Mouse (Mus musculus) kidney, adult 8-10 months (tissue): Measurements from ENCODE around the gene Slc29a4.

Experiments
- DNase-seq, 2 experiments: peaks; one replicate each; pipeline ENCODE4 v3.0.0; 2022

The Slc29a4 gene

DNA sequence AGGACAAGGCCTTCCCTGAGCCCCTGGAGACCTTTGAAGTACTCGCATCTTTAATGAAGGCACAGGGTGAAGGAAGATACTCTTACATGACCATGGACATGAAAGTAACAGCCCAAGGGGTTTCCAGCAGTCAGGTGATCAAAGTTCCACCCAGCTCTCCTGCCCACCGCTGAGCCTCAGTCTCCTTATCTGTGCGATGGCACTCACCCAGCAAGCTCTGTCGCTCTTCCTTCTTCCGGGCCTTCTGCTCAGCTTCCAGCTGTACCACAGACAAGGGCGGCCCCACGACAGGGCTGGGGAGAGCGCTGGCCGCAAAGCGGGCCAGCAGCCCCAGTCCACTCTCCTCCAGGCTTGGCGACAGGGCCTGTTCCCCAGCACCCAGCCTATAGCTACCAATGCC lies 57.9 kb downstream of the Slc29a4 start:
- DNase-seq, result no peak

DNA sequence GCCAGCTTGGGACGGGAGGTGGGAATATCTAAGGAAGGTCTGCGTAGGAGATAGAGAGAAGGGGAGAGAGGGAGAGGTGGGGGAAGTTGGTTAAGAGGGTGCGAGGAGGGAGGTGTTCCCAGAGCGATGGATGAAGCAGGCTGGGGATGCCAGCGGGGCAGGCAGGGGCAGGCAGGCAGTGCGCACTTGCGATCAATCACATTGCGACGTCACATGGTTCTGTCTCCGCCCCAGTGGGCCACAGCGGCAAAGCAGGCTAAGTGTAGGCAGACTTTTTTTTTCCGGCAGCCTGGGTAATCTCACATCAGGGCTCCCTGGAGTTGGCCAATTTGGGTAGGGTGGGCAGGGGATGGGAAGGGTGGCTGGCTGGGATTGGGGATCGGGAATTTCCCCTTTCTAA lies 59.9 kb downstream of the Slc29a4 start:
- no peak for DNase-seq

DNA sequence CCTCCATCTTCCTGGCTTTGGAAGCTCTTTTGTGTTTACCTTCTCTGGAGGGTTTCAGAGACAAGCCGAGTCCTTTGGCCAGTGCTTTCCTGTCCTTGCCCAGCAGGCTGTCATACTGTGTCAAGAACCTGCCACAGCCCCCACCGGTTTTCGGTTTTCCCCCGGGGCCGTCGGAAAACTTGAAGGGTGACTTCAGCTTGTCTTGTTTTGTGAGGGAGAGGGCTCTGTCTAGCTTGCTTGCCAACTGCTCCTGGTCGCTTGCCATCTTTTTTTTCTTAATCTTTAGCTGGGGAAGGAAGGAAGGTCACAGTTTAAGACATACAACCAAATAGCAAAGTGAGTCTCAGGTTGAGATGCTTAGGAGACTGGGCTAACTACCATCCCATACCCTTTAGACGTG lies 67.5 kb downstream of the Slc29a4 start:
- DNase-seq, result no peak

DNA sequence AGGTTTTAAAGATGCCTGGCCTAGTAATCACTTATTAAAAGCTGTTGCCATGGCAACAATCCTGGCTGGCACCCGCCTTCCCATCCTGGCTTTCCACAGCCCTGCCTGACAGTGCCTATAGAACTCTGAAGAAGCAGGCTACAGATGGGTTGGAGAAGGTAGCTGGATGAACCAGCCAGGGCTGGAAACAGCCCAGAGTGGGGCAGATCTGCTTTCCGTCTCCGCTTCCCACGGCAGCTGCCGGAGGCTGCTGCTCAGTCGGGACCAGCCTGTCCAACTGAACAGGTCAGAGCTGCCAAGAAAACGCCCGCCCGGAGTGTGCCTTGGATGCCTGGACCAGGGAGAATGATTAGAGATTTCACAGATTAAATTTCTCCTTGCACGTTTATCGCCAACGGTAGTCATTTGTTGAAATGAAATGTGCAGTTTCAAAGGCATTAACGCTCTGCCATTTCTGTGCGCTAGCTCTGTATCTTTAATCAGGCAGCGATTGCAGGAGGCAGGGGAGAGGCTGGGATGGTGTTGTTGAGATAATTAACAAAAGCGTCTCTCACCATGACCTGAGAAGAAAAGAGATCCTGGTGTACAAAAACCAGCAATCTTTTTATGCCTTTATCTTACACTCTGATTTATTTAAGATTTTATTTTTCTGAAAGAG lies 69.1 kb downstream of the Slc29a4 start:
- DNase-seq, result no peak

DNA sequence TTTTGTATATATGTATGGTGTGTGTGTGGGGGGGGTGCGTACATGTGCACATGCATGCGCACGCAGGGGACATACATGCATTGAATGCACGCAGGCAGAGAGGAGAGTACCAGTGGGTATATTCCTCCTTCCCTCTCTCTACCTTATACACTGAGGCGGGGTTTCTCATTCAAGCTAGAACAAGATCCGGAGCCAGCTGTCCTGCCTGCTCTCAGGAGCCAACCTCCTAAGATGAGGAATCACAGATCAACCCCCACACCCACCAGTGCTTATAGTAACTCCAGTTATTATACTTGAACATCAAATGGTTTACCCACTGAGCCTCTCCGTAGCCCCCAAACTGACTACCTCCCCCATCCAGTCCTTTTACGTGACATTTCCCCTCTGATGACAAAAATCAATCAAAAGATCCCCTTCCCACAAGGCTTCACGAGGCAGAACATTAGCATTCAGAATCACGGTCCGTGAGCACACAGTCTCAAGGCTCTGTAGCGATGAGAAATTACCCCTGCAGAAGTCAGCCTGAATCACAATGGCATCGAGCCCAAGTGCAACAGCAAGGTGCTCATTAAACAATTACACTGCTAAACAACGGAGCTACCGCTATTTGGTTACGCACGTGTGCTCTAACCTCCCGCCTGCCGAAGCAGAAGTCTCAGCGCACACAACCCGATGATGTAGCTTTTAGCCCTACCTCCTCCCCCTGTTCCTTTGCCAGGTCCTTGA lies 69.9 kb downstream of the Slc29a4 start:
- no peak for DNase-seq

DNA sequence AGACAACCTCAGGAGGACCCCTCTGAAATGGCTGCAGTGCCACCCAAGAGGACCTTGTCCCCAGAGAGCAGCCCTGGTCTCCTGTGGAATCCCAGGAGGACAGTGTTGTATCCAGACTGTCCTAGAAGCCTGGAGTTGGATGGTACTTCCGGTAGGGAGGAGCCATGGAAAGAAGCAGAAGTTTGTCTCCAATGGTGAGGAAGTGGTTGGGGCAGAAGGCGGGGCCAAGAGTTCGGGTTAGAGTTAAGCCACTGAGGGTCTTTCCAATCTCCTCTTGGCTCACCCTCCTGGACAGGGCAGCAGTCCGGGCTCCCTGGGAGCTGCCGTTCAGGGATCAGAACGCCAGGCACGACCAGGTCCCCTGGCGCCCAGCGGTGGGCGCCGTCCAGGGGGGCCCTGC lies 72.0 kb downstream of the Slc29a4 start:
- no peak for DNase-seq

DNA sequence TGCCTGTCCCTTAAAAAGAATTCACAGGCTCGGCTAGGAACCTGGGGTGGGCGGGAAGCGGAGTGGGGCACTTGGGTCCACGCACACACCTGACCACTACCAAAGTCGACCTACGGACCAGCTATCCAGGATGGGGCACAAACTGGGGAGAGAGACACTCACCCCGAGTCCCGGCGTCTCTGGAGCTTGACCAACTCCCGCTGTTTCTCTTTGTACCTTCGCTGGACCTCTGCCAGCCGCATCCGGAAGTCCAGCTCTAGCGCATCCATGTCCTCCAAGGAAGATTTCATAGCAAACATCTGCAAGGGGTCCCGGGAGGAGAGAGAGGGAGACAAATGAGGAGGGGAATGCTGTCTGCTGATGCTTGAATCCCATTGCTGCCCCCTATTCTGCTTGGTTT lies 72.6 kb downstream of the Slc29a4 start:
- no peak for DNase-seq

DNA sequence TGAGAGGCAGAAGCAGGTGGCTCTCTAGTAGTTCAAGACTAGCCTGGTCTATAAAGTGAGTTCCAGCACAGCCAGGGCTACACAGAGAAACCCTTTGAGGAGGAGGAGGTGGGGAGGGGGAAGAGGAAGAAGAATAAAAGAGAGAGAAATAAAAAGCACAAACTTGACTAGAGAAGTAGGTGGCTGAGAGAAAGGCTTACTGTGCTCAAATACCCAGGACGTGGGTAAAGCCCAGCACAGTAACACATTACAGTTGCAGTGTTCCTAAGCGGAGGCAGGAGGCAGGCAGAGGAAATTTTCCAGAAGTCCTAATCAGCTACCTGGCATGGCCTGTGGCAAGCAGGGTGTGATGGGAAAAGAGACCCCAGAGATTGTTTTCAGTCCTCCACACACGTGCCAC lies 74.4 kb downstream of the Slc29a4 start:
- DNase-seq, result no peak

DNA sequence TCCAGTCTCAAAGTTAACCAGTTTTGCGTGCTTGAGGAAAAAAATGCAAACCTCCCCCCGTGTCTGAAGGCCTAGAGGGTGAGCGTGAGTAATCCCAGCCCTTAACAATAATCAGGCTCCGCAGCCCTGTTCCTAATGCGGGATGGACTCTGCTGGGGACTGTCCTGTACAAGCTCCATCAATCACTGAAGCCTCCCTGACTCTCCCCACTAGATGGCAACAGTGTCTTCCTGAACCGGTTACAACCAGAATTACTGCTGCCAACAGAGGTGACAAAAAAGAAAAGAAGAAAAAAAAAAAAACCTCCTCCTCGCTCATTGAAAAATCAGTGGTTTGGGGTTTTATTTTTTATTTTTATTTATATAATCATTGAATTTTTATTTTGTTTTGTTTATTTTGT lies 75.6 kb downstream of the Slc29a4 start:
- peak; percentile 80 to 87 for DNase-seq

DNA sequence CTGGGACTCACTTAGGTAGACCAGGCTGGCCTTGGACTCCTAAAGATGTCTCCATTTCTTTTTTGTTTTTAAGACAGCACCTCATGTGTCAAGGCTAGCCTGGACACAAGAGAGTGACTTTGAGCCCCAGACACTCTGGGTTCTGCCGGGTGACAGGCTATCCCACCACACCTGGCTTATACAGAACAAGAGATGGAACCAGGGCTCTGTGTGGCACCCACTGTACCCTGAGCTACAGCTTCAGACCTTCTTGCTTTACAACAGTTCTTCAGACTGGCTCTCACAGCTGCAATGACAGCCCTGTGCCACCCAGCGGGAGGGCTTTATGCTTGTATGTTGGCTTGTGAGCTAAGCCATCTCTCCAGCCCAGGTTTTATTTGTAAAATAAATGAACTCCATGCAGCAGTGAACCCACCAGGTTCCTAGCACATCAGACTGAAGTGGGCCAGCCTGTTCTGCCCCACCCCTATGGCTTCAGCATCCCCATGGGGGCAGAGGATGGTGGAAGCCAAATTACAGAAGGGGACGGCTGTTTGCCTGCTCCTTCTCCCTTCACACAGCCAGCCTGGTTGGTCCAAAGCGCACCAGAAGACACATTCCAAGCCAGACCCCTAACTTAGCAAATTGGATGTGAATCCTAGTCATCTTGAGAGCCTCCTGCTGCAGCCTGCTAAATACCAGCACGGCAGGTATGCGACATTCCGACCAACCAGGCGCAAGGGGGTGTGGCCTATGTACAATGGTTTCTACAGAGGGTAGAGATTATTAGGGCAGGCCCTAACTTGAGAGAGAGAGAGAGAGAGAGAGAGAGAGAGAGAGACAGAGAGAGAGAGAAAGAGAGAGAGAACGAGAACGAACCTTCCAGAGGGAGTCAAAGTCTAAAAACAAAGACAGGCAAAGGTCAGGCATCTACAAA lies 76.3 kb downstream of the Slc29a4 start:
- no peak for DNase-seq

DNA sequence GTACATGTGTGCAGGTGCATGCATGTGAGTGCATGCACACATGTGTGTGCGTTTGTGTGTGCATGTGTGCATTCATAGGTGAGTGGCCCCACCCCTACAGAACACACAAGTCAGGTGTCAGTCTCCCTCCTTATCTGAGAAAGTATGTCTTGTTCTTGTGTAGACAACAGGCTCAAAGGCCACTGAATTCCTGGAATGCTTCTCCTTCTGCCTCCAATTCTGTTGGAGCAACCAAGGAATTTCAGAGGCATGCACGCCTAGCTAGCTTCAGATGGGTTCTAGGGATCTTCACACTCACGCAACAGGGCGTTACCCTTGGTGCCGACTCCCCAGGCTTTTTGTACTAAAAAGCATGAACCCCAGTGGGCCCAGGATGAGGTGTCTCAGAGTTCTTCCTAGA lies 77.3 kb downstream of the Slc29a4 start:
- DNase-seq, result peak; percentile 39 to 48

DNA sequence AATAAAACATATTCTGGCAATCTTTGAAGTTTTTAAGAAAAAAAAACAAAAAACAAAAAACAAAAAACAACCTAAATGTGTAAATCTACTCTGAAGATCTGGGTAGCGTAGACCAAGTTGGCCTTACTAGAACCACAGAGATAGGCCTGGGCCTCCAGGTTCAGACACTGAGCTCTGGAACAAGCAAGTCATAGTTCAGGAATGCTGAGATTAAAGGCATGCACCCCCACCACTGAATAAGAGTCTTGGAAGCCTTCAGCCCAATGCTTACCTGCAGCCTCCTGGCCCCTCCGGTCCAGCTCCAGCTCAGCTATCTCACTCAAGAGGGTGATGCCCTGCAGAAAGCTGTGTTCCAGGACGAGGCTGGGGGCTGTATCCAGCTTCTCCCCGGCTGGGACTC lies 78.7 kb downstream of the Slc29a4 start:
- no peak for DNase-seq

DNA sequence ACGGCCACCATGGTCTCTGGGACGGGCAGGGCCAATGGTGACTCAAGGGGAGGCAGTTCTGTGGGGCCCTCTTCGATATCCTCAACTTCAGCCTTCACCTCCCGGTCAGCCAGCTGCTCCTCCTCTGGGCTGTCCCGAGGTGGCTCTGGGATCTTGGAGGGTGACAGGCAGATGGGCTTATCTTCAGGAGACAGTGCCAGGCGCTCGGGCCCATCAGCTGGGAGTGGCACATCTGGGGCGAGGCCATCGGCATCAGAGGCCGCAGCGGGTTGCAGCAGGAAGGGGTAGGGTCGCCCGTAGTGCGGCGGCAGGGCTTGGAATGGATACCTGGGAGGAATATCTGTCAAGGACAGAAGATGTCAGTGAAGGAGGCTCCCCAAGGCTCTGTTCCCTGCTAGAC lies 79.7 kb downstream of the Slc29a4 start:
- DNase-seq, result no peak
